Mouse (Mus musculus): ENCODE data around the gene Rbfox2.

GRCm38 (mm10) chr15:77338924-77339429, 32.2 kb upstream of the Rbfox2 start:
- TF ChIP-seq POLR2A (IDR thresholded peaks at IDR 0.05; ENCODE audit: borderline replicate concordance, low read depth, low read length): no peak
- TF ChIP-seq CTCF (IDR thresholded peaks at IDR 0.05; ENCODE audit: low read depth, low read length): no peak

Data from bone marrow macrophage, adult 2 months (primary cell).